Mouse (Mus musculus): Measurements from ENCODE around the gene Ntm. TPM values are rescaled to one million over a fixed set of nuclear protein-coding genes. Genes with fewer than 3 reads are reported as not detected.

The Ntm gene
- total and polyA plus RNA-seq, 3 experiments = 1.6 to 1.9 (median 1.8) TPM

- Histone ChIP-seq H3K4me3 (no peak overlapping the region), H3K9ac (ENCODE audit: low read depth, low read length) (no peak overlapping the region), H3K27me3 (ENCODE audit: control insufficient read depth, insufficient read depth, low read length) (no peaks in the 10 kb centered on the region), H3K36me3 (ENCODE audit: control insufficient read depth, insufficient read depth, low read length) (no peaks in the 10 kb centered on the region), H3K4me1 (ENCODE audit: control insufficient read depth, insufficient read depth, low read length) (no peaks in the 10 kb centered on the region), H3K79me2 (replicated peaks; ENCODE audit: control insufficient read depth, insufficient read depth, low read length) (no peaks in the 10 kb centered on the region), H3K27ac (no peak overlapping the region)
- DNase-seq = peak; percentile 19
- WGBS = 51% methylated on average over 5 of the region's 5 CpGs
- TF ChIP-seq POLR2A (IDR thresholded peaks at IDR 0.05; ENCODE audit: insufficient read depth, low read depth, low read length) (no peak), EP300 (IDR thresholded peaks at IDR 0.05; ENCODE audit: insufficient read depth, low read depth, low read length) (no peak), CTCF (IDR thresholded peaks at IDR 0.05) (no peak)
- intact Hi-C loops (cut with DNase I) = no loop called here
These were observed 345.8 kb downstream of the Ntm start for GRCm38 (mm10) chr9:29617181-29617580.

GRCm38 (mm10) chr9:29612020-29612612, 350.8 kb downstream of the Ntm start:
- Histone ChIP-seq H3K4me3 (no peak overlapping the region), H3K27me3 (ENCODE audit: control insufficient read depth, insufficient read depth, low read length) (no peaks in the 10 kb centered on the region), H3K4me1 (ENCODE audit: control insufficient read depth, insufficient read depth, low read length) (no peaks in the 10 kb centered on the region), H3K36me3 (ENCODE audit: control insufficient read depth, insufficient read depth, low read length) (no peaks in the 10 kb centered on the region), H3K27ac (no peak overlapping the region), H3K9ac (ENCODE audit: low read depth, low read length) (no peak overlapping the region), H3K79me2 (replicated peaks; ENCODE audit: control insufficient read depth, insufficient read depth, low read length) (no peaks in the 10 kb centered on the region)
- intact Hi-C loops (cut with DNase I) = no loop called here
- TF ChIP-seq CTCF (IDR thresholded peaks at IDR 0.05) (no peak), POLR2A (IDR thresholded peaks at IDR 0.05; ENCODE audit: insufficient read depth, low read depth, low read length) (no peak), EP300 (IDR thresholded peaks at IDR 0.05; ENCODE audit: insufficient read depth, low read depth, low read length) (no peak)
- no peak for DNase-seq
- 77% methylated on average over 7 of the region's 7 CpGs for WGBS

- Histone ChIP-seq H3K4me3 (no peak overlapping the region), H3K27me3 (ENCODE audit: control insufficient read depth, insufficient read depth, low read length) (no peaks in the 10 kb centered on the region), H3K27ac (no peak overlapping the region), H3K4me1 (ENCODE audit: control insufficient read depth, insufficient read depth, low read length) (no peaks in the 10 kb centered on the region), H3K9ac (ENCODE audit: low read depth, low read length) (no peak overlapping the region), H3K36me3 (ENCODE audit: control insufficient read depth, insufficient read depth, low read length) (no peaks in the 10 kb centered on the region), H3K79me2 (replicated peaks; ENCODE audit: control insufficient read depth, insufficient read depth, low read length) (no peaks in the 10 kb centered on the region)
- no peak for DNase-seq
- intact Hi-C loops (cut with DNase I) = no loop called here
- WGBS = 94% methylated on average over 2 of the region's 2 CpGs
- TF ChIP-seq EP300 (IDR thresholded peaks at IDR 0.05; ENCODE audit: insufficient read depth, low read depth, low read length) = no peak
- no peak for TF ChIP-seq POLR2A (IDR thresholded peaks at IDR 0.05; ENCODE audit: insufficient read depth, low read depth, low read length)
- no peak for TF ChIP-seq CTCF (IDR thresholded peaks at IDR 0.05)
These were observed 352.1 kb downstream of the Ntm start for GRCm38 (mm10) chr9:29610867-29611266.

- no peak for TF ChIP-seq EP300 (IDR thresholded peaks at IDR 0.05; ENCODE audit: insufficient read depth, low read depth, low read length)
- no peak for TF ChIP-seq POLR2A (IDR thresholded peaks at IDR 0.05; ENCODE audit: insufficient read depth, low read depth, low read length)
- no peak for TF ChIP-seq CTCF (IDR thresholded peaks at IDR 0.05)
- no peak overlapping the region for H3K9ac ChIP-seq (ENCODE audit: low read depth, low read length)
- H3K79me2 ChIP-seq (replicated peaks; ENCODE audit: control insufficient read depth, insufficient read depth, low read length) = no peaks in the 10 kb centered on the region
- no peak overlapping the region for H3K4me3 ChIP-seq
- intact Hi-C loops (cut with DNase I) = no loop called here
- no peak for DNase-seq
- 0 out of 2 replicates have a peak, but pooled peaks cover 1% of the 10 kb centered on the region for H3K27me3 ChIP-seq (ENCODE audit: control insufficient read depth, insufficient read depth, low read length)
- H3K36me3 ChIP-seq (ENCODE audit: control insufficient read depth, insufficient read depth, low read length) = no peaks in the 10 kb centered on the region
- WGBS = 35% methylated on average over 4 of the region's 4 CpGs
- no peak overlapping the region for H3K27ac ChIP-seq
- H3K4me1 ChIP-seq (ENCODE audit: control insufficient read depth, insufficient read depth, low read length) = no peaks in the 10 kb centered on the region; the same call in 1 of the 2 replicates
These were observed 365.3 kb downstream of the Ntm start for GRCm38 (mm10) chr9:29597665-29598064.

GRCm38 (mm10) chr9:29595321-29595720, 367.6 kb downstream of the Ntm start:
- intact Hi-C loops (cut with DNase I) = no loop called here
- Histone ChIP-seq H3K27ac (no peak overlapping the region), H3K79me2 (replicated peaks; ENCODE audit: control insufficient read depth, insufficient read depth, low read length) (no peaks in the 10 kb centered on the region), H3K36me3 (ENCODE audit: control insufficient read depth, insufficient read depth, low read length) (no peaks in the 10 kb centered on the region), H3K4me3 (no peak overlapping the region), H3K27me3 (ENCODE audit: control insufficient read depth, insufficient read depth, low read length) (0 out of 2 replicates have a peak, but pooled peaks cover 1% of the 10 kb centered on the region), H3K4me1 (ENCODE audit: control insufficient read depth, insufficient read depth, low read length) (peaks cover 2% of the 10 kb centered on the region; the same call in 1 of the 2 replicates), H3K9ac (ENCODE audit: low read depth, low read length) (no peak overlapping the region)
- 39% methylated on average over 9 of the region's 9 CpGs for WGBS
- TF ChIP-seq POLR2A (IDR thresholded peaks at IDR 0.05; ENCODE audit: insufficient read depth, low read depth, low read length) (no peak), CTCF (IDR thresholded peaks at IDR 0.05) (no peak), EP300 (IDR thresholded peaks at IDR 0.05; ENCODE audit: insufficient read depth, low read depth, low read length) (no peak)
- peak in 1 of 2 experiments; percentile 5 for DNase-seq

GRCm38 (mm10) chr9:29594537-29595294, 368.2 kb downstream of the Ntm start:
- Histone ChIP-seq H3K4me3 (no peak overlapping the region), H3K36me3 (ENCODE audit: control insufficient read depth, insufficient read depth, low read length) (no peaks in the 10 kb centered on the region), H3K4me1 (ENCODE audit: control insufficient read depth, insufficient read depth, low read length) (peaks cover 2% of the 10 kb centered on the region; the same call in 1 of the 2 replicates), H3K27ac (no peak overlapping the region), H3K27me3 (ENCODE audit: control insufficient read depth, insufficient read depth, low read length) (0 out of 2 replicates have a peak, but pooled peaks cover 1% of the 10 kb centered on the region), H3K9ac (ENCODE audit: low read depth, low read length) (no peak overlapping the region), H3K79me2 (replicated peaks; ENCODE audit: control insufficient read depth, insufficient read depth, low read length) (no peaks in the 10 kb centered on the region)
- no peak for TF ChIP-seq POLR2A (IDR thresholded peaks at IDR 0.05; ENCODE audit: insufficient read depth, low read depth, low read length)
- TF ChIP-seq CTCF (IDR thresholded peaks at IDR 0.05) = no peak
- no peak for TF ChIP-seq EP300 (IDR thresholded peaks at IDR 0.05; ENCODE audit: insufficient read depth, low read depth, low read length)
- intact Hi-C loops (cut with DNase I) = no loop called here
- WGBS = 59% methylated on average over 21 of the region's 21 CpGs
- peak in 1 of 2 experiments; percentile 19 for DNase-seq

Data from heart, adult 2 months (tissue).